Mouse (Mus musculus) cerebellum, postnatal 10 days (tissue): Measurements from ENCODE around the gene Dck.
A peak's percentile ranks its signal among the peaks of the same experiment; 100 is the strongest.
"Not testable (repeated sequence)": the region's sequence is repeated elsewhere in the genome, so short reads cannot be mapped to it uniquely, and the experiment has no call there.

ENCODE experiments used
- DNase-seq, 2 experiments: peaks; one replicate each; pipeline ENCODE4 v3.0.0; 2021; ENCODE audit warnings: mixed read lengths in 2 of 2

Dck gene

GRCm38 (mm10) chr5:88764987-88765481 lies at the start of gene Dck:
Dck (plus strand) TSS chr5:88764996.
- peak in 1 of 2 experiments; percentile 99 for DNase-seq

GRCm38 (mm10) chr5:88716983-88717382 lies 47.8 kb upstream of the Dck start:
- no peak for DNase-seq

GRCm38 (mm10) chr5:88720116-88721002 lies 44.4 kb upstream of the Dck start, which contains the start of gene Mob1b:
Mob1b (plus strand) TSS chr5:88720855.
- peak; percentile 99 to 100 for DNase-seq

GRCm38 (mm10) chr5:88721003-88721475 lies 43.8 kb upstream of the Dck start:
- no peak for DNase-seq

GRCm38 (mm10) chr5:88721565-88722212 lies 43.1 kb upstream of the Dck start:
- DNase-seq: peak; percentile 55 to 56

GRCm38 (mm10) chr5:88722213-88722600 lies 42.6 kb upstream of the Dck start:
- DNase-seq: peak; percentile 91

GRCm38 (mm10) chr5:88724030-88724429 lies 40.8 kb upstream of the Dck start:
- no peak for DNase-seq

- DNase-seq: no peak
Measured at GRCm38 (mm10) chr5:88727593-88728144, 37.1 kb upstream of the Dck start.

- DNase-seq: peak; percentile 32 to 40
Measured at GRCm38 (mm10) chr5:88734786-88735185, 30.0 kb upstream of the Dck start.

GRCm38 (mm10) chr5:88741065-88741464 lies 23.7 kb upstream of the Dck start:
- not testable (repeated sequence) for DNase-seq

GRCm38 (mm10) chr5:88747774-88748173 lies 17.0 kb upstream of the Dck start:
- no peak for DNase-seq

GRCm38 (mm10) chr5:88753199-88753598 lies 11.6 kb upstream of the Dck start:
- no peak for DNase-seq

- DNase-seq: no peak
Measured at GRCm38 (mm10) chr5:88762611-88763010, 2.2 kb upstream of the Dck start.

- peak in 1 of 2 experiments; percentile 99 for DNase-seq
Measured at GRCm38 (mm10) chr5:88764430-88764986, 288 bp upstream of the Dck start.

GRCm38 (mm10) chr5:88765587-88765986 lies 791 bp downstream of the Dck start:
- no peak for DNase-seq

- no peak for DNase-seq
Measured at GRCm38 (mm10) chr5:88766121-88766520, 1.3 kb downstream of the Dck start.

- no peak for DNase-seq
Measured at GRCm38 (mm10) chr5:88766863-88767262, 2.1 kb downstream of the Dck start.

GRCm38 (mm10) chr5:88768201-88768600 lies 3.4 kb downstream of the Dck start:
- DNase-seq: no peak

GRCm38 (mm10) chr5:88782072-88782765 lies 17.4 kb downstream of the Dck start:
- DNase-seq: no peak

GRCm38 (mm10) chr5:88785059-88785458 lies 20.3 kb downstream of the Dck start:
- DNase-seq: no peak

GRCm38 (mm10) chr5:88790675-88791074 lies 25.9 kb downstream of the Dck start:
- DNase-seq: no peak
